Mouse (Mus musculus): ENCODE data around the gene Prkch. TPM values are rescaled to one million over a fixed set of nuclear protein-coding genes. Genes with fewer than 3 reads are reported as not detected.

Gene Prkch
- polyA plus RNA-seq, 1 experiment: 3.2 TPM

- no peak for DNase-seq
- Histone ChIP-seq H3K4me1 (ENCODE audit: control insufficient read depth, insufficient read depth, low read length) (peaks cover 9% of the 10 kb centered on the region), H3K27ac (ENCODE audit: insufficient read depth, low read length) (no peak overlapping the region), H3K27me3 (ENCODE audit: control insufficient read depth, insufficient read depth, low read length) (no peaks in the 10 kb centered on the region), H3K4me3 (replicated peaks; ENCODE audit: insufficient read depth, low read depth, low read length) (no peak overlapping the region)
- 74% methylated on average over 4 of the region's 4 CpGs for WGBS
- no peak for TF ChIP-seq POLR2A (IDR thresholded peaks at IDR 0.05; ENCODE audit: borderline replicate concordance, insufficient read depth, low read length)
- TF ChIP-seq CTCF (IDR thresholded peaks at IDR 0.05; ENCODE audit: borderline replicate concordance, insufficient read depth, low read depth, low read length): no peak
Measured at GRCm38 (mm10) chr12:73672007-73672406, 87.4 kb downstream of the Prkch start.

GRCm38 (mm10) chr12:73673783-73674182 is 89.2 kb downstream of the Prkch start:
- Histone ChIP-seq H3K4me1 (ENCODE audit: control insufficient read depth, insufficient read depth, low read length) (peaks cover 9% of the 10 kb centered on the region), H3K27ac (ENCODE audit: insufficient read depth, low read length) (no peak overlapping the region), H3K27me3 (ENCODE audit: control insufficient read depth, insufficient read depth, low read length) (no peaks in the 10 kb centered on the region), H3K4me3 (replicated peaks; ENCODE audit: insufficient read depth, low read depth, low read length) (no peak overlapping the region)
- peak in 1 of 2 experiments; percentile 12 for DNase-seq
- TF ChIP-seq CTCF (IDR thresholded peaks at IDR 0.05; ENCODE audit: borderline replicate concordance, insufficient read depth, low read depth, low read length) (no peak), POLR2A (IDR thresholded peaks at IDR 0.05; ENCODE audit: borderline replicate concordance, insufficient read depth, low read length) (no peak)
- 13% methylated on average over 7 of the region's 7 CpGs for WGBS

- H3K4me1 ChIP-seq (ENCODE audit: control insufficient read depth, insufficient read depth, low read length): peaks cover 9% of the 10 kb centered on the region
- H3K27me3 ChIP-seq (ENCODE audit: control insufficient read depth, insufficient read depth, low read length): no peaks in the 10 kb centered on the region
- no peak for DNase-seq
- no peak overlapping the region for H3K27ac ChIP-seq (ENCODE audit: insufficient read depth, low read length)
- TF ChIP-seq CTCF (IDR thresholded peaks at IDR 0.05; ENCODE audit: borderline replicate concordance, insufficient read depth, low read depth, low read length) (no peak), POLR2A (IDR thresholded peaks at IDR 0.05; ENCODE audit: borderline replicate concordance, insufficient read depth, low read length) (no peak)
- WGBS: 88% methylated on average over 4 of the region's 4 CpGs
- no peak overlapping the region for H3K4me3 ChIP-seq (replicated peaks; ENCODE audit: insufficient read depth, low read depth, low read length)
Measured at GRCm38 (mm10) chr12:73675212-73675611, 90.6 kb downstream of the Prkch start.

GRCm38 (mm10) chr12:73679400-73679801 is 94.8 kb downstream of the Prkch start:
- DNase-seq: no peak
- no peaks in the 10 kb centered on the region; the same call in 1 of the 2 replicates for H3K4me1 ChIP-seq (ENCODE audit: control insufficient read depth, insufficient read depth, low read length)
- no peak overlapping the region for H3K27ac ChIP-seq (ENCODE audit: insufficient read depth, low read length)
- no peaks in the 10 kb centered on the region for H3K27me3 ChIP-seq (ENCODE audit: control insufficient read depth, insufficient read depth, low read length)
- H3K4me3 ChIP-seq (replicated peaks; ENCODE audit: insufficient read depth, low read depth, low read length): no peak overlapping the region
- WGBS: 52% methylated on average over 7 of the region's 7 CpGs
- TF ChIP-seq POLR2A (IDR thresholded peaks at IDR 0.05; ENCODE audit: borderline replicate concordance, insufficient read depth, low read length) (no peak), CTCF (IDR thresholded peaks at IDR 0.05; ENCODE audit: borderline replicate concordance, insufficient read depth, low read depth, low read length) (no peak)

- WGBS: 56% methylated on average over 7 of the region's 7 CpGs
- TF ChIP-seq POLR2A (IDR thresholded peaks at IDR 0.05; ENCODE audit: borderline replicate concordance, insufficient read depth, low read length): no peak
- TF ChIP-seq CTCF (IDR thresholded peaks at IDR 0.05; ENCODE audit: borderline replicate concordance, insufficient read depth, low read depth, low read length): no peak
- no peak for DNase-seq
- no peak overlapping the region for H3K4me3 ChIP-seq (replicated peaks; ENCODE audit: insufficient read depth, low read depth, low read length)
- H3K27me3 ChIP-seq (ENCODE audit: control insufficient read depth, insufficient read depth, low read length): no peaks in the 10 kb centered on the region
- no peaks in the 10 kb centered on the region for H3K4me1 ChIP-seq (ENCODE audit: control insufficient read depth, insufficient read depth, low read length)
- no peak overlapping the region for H3K27ac ChIP-seq (ENCODE audit: insufficient read depth, low read length)
Measured at GRCm38 (mm10) chr12:73682921-73683346, 98.3 kb downstream of the Prkch start.

GRCm38 (mm10) chr12:73685875-73686274 is 101.3 kb downstream of the Prkch start:
- no peaks in the 10 kb centered on the region for H3K4me1 ChIP-seq (ENCODE audit: control insufficient read depth, insufficient read depth, low read length)
- H3K27me3 ChIP-seq (ENCODE audit: control insufficient read depth, insufficient read depth, low read length): no peaks in the 10 kb centered on the region
- TF ChIP-seq CTCF (IDR thresholded peaks at IDR 0.05; ENCODE audit: borderline replicate concordance, insufficient read depth, low read depth, low read length) (no peak), POLR2A (IDR thresholded peaks at IDR 0.05; ENCODE audit: borderline replicate concordance, insufficient read depth, low read length) (no peak)
- H3K4me3 ChIP-seq (replicated peaks; ENCODE audit: insufficient read depth, low read depth, low read length): no peak overlapping the region
- no peak overlapping the region for H3K27ac ChIP-seq (ENCODE audit: insufficient read depth, low read length)
- WGBS: 59% methylated on average over 13 of the region's 13 CpGs
- no peak for DNase-seq

GRCm38 (mm10) chr12:73686456-73686855 is 101.9 kb downstream of the Prkch start:
- Histone ChIP-seq H3K27me3 (ENCODE audit: control insufficient read depth, insufficient read depth, low read length) (no peaks in the 10 kb centered on the region), H3K4me3 (replicated peaks; ENCODE audit: insufficient read depth, low read depth, low read length) (no peak overlapping the region), H3K27ac (ENCODE audit: insufficient read depth, low read length) (no peak overlapping the region), H3K4me1 (ENCODE audit: control insufficient read depth, insufficient read depth, low read length) (no peaks in the 10 kb centered on the region)
- DNase-seq: no peak
- TF ChIP-seq POLR2A (IDR thresholded peaks at IDR 0.05; ENCODE audit: borderline replicate concordance, insufficient read depth, low read length) (no peak), CTCF (IDR thresholded peaks at IDR 0.05; ENCODE audit: borderline replicate concordance, insufficient read depth, low read depth, low read length) (no peak)
- WGBS: 93% methylated on average over 5 of the region's 5 CpGs

- no peaks in the 10 kb centered on the region for H3K27me3 ChIP-seq (ENCODE audit: control insufficient read depth, insufficient read depth, low read length)
- DNase-seq: no peak
- TF ChIP-seq POLR2A (IDR thresholded peaks at IDR 0.05; ENCODE audit: borderline replicate concordance, insufficient read depth, low read length): no peak
- no peak for TF ChIP-seq CTCF (IDR thresholded peaks at IDR 0.05; ENCODE audit: borderline replicate concordance, insufficient read depth, low read depth, low read length)
- 77% methylated on average over 20 of the region's 20 CpGs for WGBS
- no peaks in the 10 kb centered on the region for H3K4me1 ChIP-seq (ENCODE audit: control insufficient read depth, insufficient read depth, low read length)
- no peak overlapping the region for H3K27ac ChIP-seq (ENCODE audit: insufficient read depth, low read length)
- H3K4me3 ChIP-seq (replicated peaks; ENCODE audit: insufficient read depth, low read depth, low read length): no peak overlapping the region
Measured at GRCm38 (mm10) chr12:73687077-73688035, 102.8 kb downstream of the Prkch start.
